Mouse (Mus musculus): ENCODE data around the gene Rhoj.

GRCm38 (mm10) chr12:75348551-75348950 is 40.4 kb downstream of the Rhoj start:
- TF ChIP-seq CTCF (IDR thresholded peaks at IDR 0.05; ENCODE audit: insufficient read depth, low read length) (no peak), POLR2A (IDR thresholded peaks at IDR 0.05; ENCODE audit: borderline replicate concordance, extremely low read depth, low read depth, low read length) (no peak)
